Mouse (Mus musculus): ENCODE measurements around the gene Psmd14.

DNA sequence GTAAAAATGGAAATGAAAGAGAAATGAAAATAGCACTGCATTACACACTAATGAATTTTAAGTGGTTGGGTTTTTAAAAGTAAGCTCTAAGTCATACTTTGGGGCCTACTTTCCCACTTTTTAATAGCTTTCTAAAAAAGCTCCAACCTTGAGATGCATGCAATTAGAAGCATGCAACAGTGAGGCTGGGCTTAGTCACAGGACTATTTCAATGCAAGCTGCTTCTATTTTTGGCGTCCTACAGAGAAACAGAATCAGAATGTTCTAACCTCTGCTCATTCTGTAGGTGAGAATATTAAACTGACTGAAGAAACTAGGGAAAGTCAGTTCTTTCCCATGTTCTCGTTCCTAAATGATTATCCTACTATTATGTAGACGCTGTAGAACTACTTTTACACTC is 22.4 kb upstream of the Psmd14 start:
- no peak for TF ChIP-seq CTCF (IDR thresholded peaks at IDR 0.05; ENCODE audit: control insufficient read depth, insufficient read depth, low read length)
- TF ChIP-seq POLR2A (IDR thresholded peaks at IDR 0.05; ENCODE audit: borderline replicate concordance, control insufficient read depth, low read depth, low read length) = no peak

Measured in bone marrow, adult 2 months (tissue).